Mouse (Mus musculus) liver (tissue): ENCODE data around the gene Rmi2.

Experiments used
- DNase-seq: peaks from one replicate; pipeline ENCODE4 v3.0.0-alpha.2; 2020; ENCODE audit warnings: mixed read lengths

Rmi2 gene

DNA sequence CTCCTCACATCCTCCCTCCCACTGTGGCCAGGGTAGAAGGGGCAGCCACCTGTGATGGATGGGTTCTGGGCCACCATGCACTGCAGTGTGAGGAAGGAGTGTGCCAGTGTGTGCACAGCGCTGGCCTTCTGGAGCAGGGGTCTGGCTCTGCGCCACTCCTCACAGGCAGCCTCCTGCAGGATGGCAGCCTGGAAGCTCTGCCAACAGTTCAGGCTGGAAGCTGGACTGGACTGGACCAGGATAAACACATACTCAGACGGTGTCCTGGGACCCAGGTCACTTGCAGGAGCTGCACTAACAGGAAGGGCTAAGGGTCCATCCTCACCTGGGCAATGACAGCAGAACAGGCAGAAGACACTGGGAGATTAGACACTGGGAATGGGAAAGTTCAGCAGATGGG is 98.5 kb downstream of the Rmi2 start:
- DNase-seq, result no peak

DNA sequence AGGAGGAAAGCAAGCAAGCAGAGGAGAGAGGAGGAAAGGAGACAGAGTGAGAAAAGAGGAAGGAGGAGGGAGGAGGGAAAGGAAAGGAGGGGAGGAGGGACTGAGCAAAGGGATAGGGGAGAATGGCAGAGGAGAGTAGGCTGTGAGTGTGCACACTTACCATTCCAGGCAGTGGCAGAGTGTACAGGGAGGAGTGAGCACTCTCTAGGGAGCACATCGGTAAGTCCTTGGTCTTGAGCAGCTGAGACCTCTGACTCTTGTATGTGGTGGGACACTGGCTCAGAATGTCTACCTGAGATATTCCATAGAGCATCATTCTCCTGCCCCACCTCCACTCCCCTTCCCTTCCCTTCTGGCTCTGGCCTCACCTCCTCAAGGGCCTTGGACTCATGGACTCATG is 99.2 kb downstream of the Rmi2 start:
- no peak for DNase-seq

DNA sequence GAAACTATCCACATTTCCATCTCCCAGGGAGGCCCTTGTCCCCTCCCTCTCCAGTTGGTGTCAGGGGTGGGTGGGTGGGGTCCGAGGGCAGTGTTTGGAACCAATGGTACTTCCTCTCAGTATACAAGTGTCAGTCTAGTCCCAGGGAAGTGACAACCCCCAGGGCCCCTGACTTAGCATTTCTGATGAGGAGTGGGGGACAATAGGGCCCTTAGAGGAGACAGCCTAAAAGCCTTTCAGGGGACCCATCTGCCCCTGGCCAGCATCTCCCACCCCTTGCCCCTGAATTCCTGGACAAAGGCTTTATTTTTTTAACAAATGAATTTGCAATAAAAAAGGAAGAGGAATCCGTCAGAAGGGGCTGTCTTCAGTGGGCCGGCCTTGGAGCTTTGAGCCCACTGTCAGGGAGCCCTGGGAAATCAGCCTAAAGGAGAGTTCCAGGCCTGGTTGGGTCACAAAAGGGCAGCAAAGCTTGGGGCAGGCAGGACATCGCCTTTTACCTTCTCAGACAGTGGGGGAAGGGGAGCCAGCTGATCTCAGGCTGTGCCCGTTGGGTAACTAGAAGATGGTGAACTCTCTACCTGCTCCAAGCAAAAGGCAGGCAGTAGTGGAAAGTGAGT is 102.0 kb downstream of the Rmi2 start:
- no peak for DNase-seq

DNA sequence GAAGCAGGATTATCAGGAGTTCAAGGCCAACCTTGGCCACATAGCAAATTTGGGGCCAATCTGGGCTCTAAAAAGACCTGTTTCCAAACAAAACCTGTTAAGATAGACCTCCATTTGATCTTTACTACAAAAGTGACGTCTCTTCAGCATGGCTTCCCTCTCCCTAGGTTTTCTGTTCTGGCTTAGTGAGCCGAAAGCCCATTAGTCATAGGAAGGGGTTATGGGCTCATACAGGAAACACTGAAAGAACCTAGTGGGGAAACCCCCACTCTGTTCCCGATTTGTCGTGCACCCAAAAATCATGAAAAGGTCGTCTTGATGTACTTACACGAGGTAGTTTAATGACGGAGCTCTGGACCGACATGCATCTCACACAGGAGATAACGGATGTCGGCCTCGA is 102.6 kb downstream of the Rmi2 start:
- no peak for DNase-seq

DNA sequence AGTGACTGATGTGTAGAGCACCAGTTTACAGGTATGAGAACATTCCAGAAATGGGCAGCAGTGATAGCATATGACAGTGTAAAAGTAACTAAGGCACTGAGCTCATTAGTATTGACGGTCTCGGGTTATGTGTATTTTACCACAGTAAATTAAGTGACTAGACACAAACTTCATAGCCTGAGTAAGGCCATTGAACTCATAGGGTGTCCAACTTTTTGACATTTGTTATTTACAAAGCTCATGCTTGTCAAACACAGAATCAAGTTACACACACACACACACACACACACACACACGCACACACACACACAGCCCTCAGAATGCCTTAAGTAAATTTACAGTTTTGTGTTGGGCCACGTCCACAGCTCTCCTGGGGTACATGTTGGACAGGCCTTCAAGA is 105.1 kb downstream of the Rmi2 start:
- no peak for DNase-seq

DNA sequence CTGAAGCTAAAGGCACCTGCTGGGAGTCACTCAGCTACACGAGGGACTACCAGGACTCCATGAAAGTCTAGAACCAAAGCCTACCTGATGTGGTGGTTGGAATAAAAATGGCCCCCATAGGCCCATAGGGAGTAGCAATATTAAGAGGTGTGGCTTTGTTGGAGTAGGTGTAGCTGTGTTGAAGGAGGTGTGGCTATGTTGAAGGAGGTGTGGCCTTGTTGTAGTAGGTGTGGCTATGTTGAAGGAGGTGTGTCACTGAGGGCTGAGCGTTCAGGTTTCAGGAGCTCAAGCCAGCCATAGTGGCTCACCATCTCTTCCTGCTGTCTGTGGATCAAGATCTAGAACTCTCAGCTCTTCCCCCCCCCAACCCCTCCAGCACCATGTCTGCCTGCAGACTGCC is 105.8 kb downstream of the Rmi2 start:
- no peak for DNase-seq
